Mouse (Mus musculus): ENCODE measurements around the gene Plcb4.

DNA sequence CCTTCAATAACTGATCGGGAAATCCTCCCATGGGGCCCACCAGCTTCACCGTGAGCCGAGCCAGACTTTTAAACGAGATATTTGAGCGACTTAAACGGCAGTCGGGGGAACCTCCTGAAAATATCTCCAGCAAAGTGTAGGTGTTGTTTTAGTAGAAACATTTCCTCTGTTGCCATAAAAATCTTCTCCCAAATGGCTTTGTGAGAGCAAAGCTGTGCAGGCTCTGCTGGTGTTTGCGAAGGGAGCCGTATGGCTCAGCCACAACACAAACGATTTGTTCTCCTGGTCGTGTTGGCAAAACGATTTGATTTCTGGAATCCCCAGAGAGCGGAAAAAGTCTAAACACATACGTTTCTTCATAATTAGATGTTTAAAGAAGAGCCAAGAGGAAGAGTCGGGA, 90.8 kb downstream of the Plcb4 start:
- TF ChIP-seq POLR2A (IDR thresholded peaks at IDR 0.05; ENCODE audit: extremely low read depth, insufficient read depth, low read length) (no peak), CTCF (IDR thresholded peaks at IDR 0.05; ENCODE audit: extremely low read depth, insufficient read depth, low read length) (no peak)
